Mouse (Mus musculus) megakaryocyte progenitor cell, adult 5-6 weeks (primary cell): Measurements from ENCODE around the gene Crx. TPM values are rescaled to one million over a fixed set of nuclear protein-coding genes. Genes with fewer than 3 reads are reported as not detected.
A peak's percentile ranks its signal among the peaks of the same experiment; 100 is the strongest.

Experiments
- ATAC-seq: replicated peaks from 2 replicates; pipeline ENCODE4 v1.8.0; 2016; ENCODE audit warnings: mild to moderate bottlenecking, moderate TSS enrichment, inconsistent platforms; ENCODE audit not compliant: poor library complexity
- total RNA-seq, 2 experiments: library from RNA; stranded (forward) in 1 of 2; stranded (reverse) in 1 of 2; fragments of 157-497, 149-512 nt in 1 of 2; fragments of 200-1000 nt in 1 of 2; gene quantifications; 2 replicates each; pipeline versions ENCODE4 v1.2.3 to v1.2.4; 2015 to 2017

The Crx gene
- total RNA-seq, 2 experiments from 2014 or later = not detected

- no peak for ATAC-seq
Measured at GRCm38 (mm10) chr7:15864104-15864503, 15.7 kb downstream of the Crx start.

- ATAC-seq = 0 out of 2 replicates have a peak, but pooled peaks have one; percentile 42
Measured at GRCm38 (mm10) chr7:15859657-15860056, 20.1 kb downstream of the Crx start.

- ATAC-seq = no peak
Measured at GRCm38 (mm10) chr7:15839578-15839977, 40.2 kb downstream of the Crx start, which contains the start of gene Obox6. Gene Obox6 (minus strand): TSS chr7:15839678.

Other genes with a start within 250 kb of the Crx start
- not detected in 2 replicates for gene Obox3, start 240.1 kb downstream of the Crx start, total RNA-seq (2015)
- not detected in 2 replicates for gene Obox3, start 240.1 kb downstream of the Crx start, total RNA-seq (2017)
- gene Obox5, start 129.8 kb downstream of the Crx start, total RNA-seq (2015) = not detected in 2 replicates
- not detected in 2 replicates for gene Obox5, start 129.8 kb downstream of the Crx start, total RNA-seq (2017)
- gene Obox6, start 40.3 kb downstream of the Crx start, total RNA-seq (2015) = not detected in 2 replicates
- gene Obox6, start 40.3 kb downstream of the Crx start, total RNA-seq (2017) = not detected in 2 replicates
- gene Crxos, start 2.6 kb upstream of the Crx start, total RNA-seq (2015) = not detected in 2 replicates
- gene Crxos, start 2.6 kb upstream of the Crx start, total RNA-seq (2017) = not detected in 2 replicates
- gene Selenow, start 42.4 kb upstream of the Crx start, total RNA-seq (2015) = 69.8 and 85.4 TPM in 2 replicates
- gene Selenow, start 42.4 kb upstream of the Crx start, total RNA-seq (2017) = 23.7 and 30.0 TPM in 2 replicates
- 64.0 and 65.0 TPM in 2 replicates for gene Nop53, start 66.1 kb upstream of the Crx start, total RNA-seq (2015)
- 230 and 286 TPM in 2 replicates for gene Nop53, start 66.1 kb upstream of the Crx start, total RNA-seq (2017)
- gene Ehd2, start 87.6 kb upstream of the Crx start, total RNA-seq (2015) = 0.07 and 0.27 TPM in 2 replicates
- gene Ehd2, start 87.6 kb upstream of the Crx start, total RNA-seq (2017) = 0.21 and 0.24 TPM in 2 replicates
- 14.7 and 14.9 TPM in 2 replicates for gene Bicra, start 168.0 kb upstream of the Crx start, total RNA-seq (2015)
- gene Bicra, start 168.0 kb upstream of the Crx start, total RNA-seq (2017) = 1.1 and 3.4 TPM in 2 replicates
- gene Zfp541, start 181.8 kb upstream of the Crx start, total RNA-seq (2015) = 0.15 TPM in 1 of 2 replicates, not detected in the other
- 0.04 TPM in 1 of 2 replicates, not detected in the other for gene Zfp541, start 181.8 kb upstream of the Crx start, total RNA-seq (2017)
- 69.2 and 72.0 TPM in 2 replicates for gene Napa, start 218.5 kb upstream of the Crx start, total RNA-seq (2015)
- 46.2 and 57.8 TPM in 2 replicates for gene Napa, start 218.5 kb upstream of the Crx start, total RNA-seq (2017)
- 8.1 and 10.7 TPM in 2 replicates for gene Kptn, start 239.9 kb upstream of the Crx start, total RNA-seq (2015)
- 8.3 and 10.6 TPM in 2 replicates for gene Kptn, start 239.9 kb upstream of the Crx start, total RNA-seq (2017)
- not detected in 2 replicates for gene Slc8a2, start 249.9 kb upstream of the Crx start, total RNA-seq (2015)
- not detected in 2 replicates for gene Slc8a2, start 249.9 kb upstream of the Crx start, total RNA-seq (2017)